Mouse (Mus musculus) bone marrow macrophage, adult 2 months (primary cell): ENCODE measurements around the gene Git1.

Source experiments
- CTCF ChIP-seq: IDR thresholded peaks from 2 replicates; pipeline ENCODE4 v1.5.1; 2012; ENCODE audit warnings: low read depth, mild to moderate bottlenecking, low read length, moderate library complexity
- POLR2A ChIP-seq: IDR thresholded peaks from 2 replicates; pipeline ENCODE4 v1.6.1; 2012; ENCODE audit warnings: mild to moderate bottlenecking, low read depth, low read length, borderline replicate concordance

DNA sequence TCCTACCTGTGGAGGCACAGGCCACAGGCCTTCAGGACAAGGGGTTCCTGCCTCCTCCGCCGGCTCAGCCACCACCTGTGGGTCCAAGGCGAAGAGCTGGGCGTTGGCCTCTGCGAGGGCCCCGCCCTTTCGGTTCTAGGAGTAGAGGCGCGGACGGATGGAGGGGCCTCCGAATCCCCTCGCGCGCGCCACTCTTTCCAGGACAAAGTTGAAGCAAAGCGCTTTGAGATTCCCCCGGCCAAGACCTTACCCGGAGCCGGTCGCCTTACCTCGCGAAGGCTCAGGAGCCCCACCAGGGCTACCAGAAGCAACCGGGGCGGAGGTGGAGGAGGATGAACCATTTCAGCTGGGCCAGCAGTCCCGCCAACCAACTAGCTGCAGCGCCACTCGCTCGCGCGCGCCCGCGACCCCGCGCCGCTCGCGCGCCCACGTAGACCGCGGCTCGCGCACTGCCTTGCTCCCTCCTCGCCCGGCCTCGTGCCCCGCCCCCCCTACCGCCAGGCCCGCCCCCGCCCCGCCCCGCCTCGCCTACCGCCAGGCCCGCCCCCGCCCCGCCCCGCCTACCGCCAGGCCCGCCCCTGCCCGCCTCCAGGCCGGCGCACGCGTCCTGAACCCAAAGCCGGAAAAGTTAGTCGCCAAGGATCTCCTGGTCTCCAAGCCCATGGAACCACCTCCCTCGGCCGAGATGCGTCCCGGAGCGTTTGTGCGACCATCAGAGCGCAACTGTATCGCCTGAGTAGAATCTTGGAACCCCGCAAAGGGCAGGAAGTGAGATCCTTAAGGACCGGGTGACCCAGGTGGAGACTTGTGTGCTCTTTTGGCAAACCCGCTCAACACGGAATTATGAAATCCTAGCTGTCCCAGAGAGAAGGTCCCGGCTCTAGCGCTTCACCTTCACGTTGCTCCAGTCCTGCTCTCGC lies 19.8 kb downstream of the Git1 start:
- TF ChIP-seq CTCF = no peak
- TF ChIP-seq POLR2A = no peak
